Mouse (Mus musculus): ENCODE data around the gene Gpr173. TPM values are rescaled to one million over a fixed set of nuclear protein-coding genes. Genes with fewer than 3 reads are reported as not detected.

The Gpr173 gene
- total and polyA plus RNA-seq, 2 experiments from 2014 or later = 7.1 to 27.9 TPM

GRCm38 (mm10) chrX:152327689-152328052 is 40.8 kb downstream of the Gpr173 start:
- Histone ChIP-seq H3K36me3 (ENCODE audit: insufficient read depth) (no peaks in the 10 kb centered on the region), H3K9me3 (ENCODE audit: low read length) (no peaks in the 10 kb centered on the region), H3K4me1 (ENCODE audit: insufficient read depth) (no peaks in the 10 kb centered on the region), H3K4me2 (ENCODE audit: low read depth) (peak overlapping the region; percentile 50), H3K27ac (ENCODE audit: low read depth, low read length) (no peak overlapping the region), H3K4me3 (ENCODE audit: low read depth, low read length) (peak overlapping the region; percentile 53), H3K9ac (peak overlapping the region; percentile 75), H3K27me3 (ENCODE audit: insufficient read depth, low read length) (no peaks in the 10 kb centered on the region)
- DNase-seq (no peak), ATAC-seq (peak; percentile 35)
- no peak for TF ChIP-seq CTCF (IDR thresholded peaks at IDR 0.05; ENCODE audit: low read depth)
- 29% methylated on average over 8 of the region's 8 CpGs for WGBS

DNA sequence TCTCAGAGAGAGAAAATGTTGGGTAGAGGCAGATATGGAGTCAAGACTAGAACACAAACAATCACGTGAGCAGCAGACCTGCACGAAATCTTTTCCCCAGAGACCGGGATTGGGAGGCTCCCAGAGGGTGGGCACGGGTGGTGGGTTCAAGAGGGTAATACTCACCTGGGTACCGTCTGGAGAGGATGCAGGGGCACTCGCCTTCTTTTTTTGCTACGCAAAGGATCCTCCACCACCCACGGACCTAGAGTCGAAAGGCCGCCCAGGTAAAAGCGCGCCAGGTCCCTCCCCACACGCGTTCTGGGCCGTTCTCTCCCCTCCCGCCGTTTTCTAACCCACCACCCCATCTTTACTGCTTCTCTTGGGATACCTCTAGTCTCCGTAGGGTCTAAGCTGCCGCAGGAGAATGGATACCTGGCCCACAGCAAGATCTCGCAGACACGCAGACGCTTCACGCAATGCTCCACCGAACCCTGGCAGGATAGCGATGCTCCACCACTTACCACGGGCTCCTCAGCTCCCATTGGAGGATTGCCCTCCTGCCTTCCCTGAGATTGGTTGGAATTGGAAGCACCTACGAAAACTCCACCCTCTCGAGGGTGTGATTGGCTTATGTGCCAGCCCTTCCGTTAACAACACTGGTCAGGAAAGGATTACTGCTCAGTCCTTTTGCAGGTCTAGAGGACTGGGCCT is 41.4 kb downstream of the Gpr173 start, which contains the start of gene Kantr:
Kantr (minus strand) TSS at position 500 of the 693 bp plus-strand sequence.
- Histone ChIP-seq H3K27me3 (ENCODE audit: insufficient read depth, low read length) (no peaks in the 10 kb centered on the region), H3K4me3 (ENCODE audit: low read depth, low read length) (peak within 1 kb of the TSS; percentile 53), H3K36me3 (ENCODE audit: insufficient read depth) (no peaks in the 10 kb centered on the region), H3K9me3 (ENCODE audit: low read length) (no peaks in the 10 kb centered on the region), H3K4me1 (ENCODE audit: insufficient read depth) (no peaks in the 10 kb centered on the region), H3K9ac (peak within 1 kb of the TSS; percentile 75), H3K27ac (ENCODE audit: low read depth, low read length) (peak within 1 kb of the TSS; percentile 82), H3K4me2 (ENCODE audit: low read depth) (peak within 1 kb of the TSS; percentile 50)
- no peak for TF ChIP-seq CTCF (IDR thresholded peaks at IDR 0.05; ENCODE audit: low read depth)
- ATAC-seq (peak; percentile 100), DNase-seq (peak; percentile 89)
- 19% methylated on average over 29 of the region's 29 CpGs for WGBS

DNA sequence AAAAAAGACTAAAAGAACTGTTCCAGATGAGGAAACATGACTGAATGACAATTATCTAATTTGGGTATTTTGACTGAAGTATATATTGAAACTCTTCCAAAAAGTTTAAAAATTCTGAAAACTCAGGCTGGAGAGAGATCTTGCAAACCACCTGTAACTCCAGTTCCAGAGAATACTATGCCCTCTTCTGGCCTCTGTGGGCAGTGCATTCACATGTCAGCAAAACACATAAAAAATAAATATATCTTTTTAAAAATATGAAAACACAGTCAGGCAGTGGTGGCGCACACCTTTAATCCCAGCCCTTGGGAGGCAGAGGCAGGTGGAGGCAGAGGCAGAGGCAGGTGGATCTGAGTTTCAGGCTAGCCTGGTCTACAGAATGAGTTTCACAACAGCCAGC is 44.9 kb downstream of the Gpr173 start:
- DNase-seq = no peak
- Histone ChIP-seq H3K36me3 (ENCODE audit: insufficient read depth) (no peaks in the 10 kb centered on the region), H3K9ac (no peak overlapping the region), H3K4me1 (ENCODE audit: insufficient read depth) (no peaks in the 10 kb centered on the region), H3K4me3 (ENCODE audit: low read depth, low read length) (no peak overlapping the region), H3K27me3 (ENCODE audit: insufficient read depth, low read length) (no peaks in the 10 kb centered on the region), H3K27ac (ENCODE audit: low read depth, low read length) (no peak overlapping the region), H3K9me3 (ENCODE audit: low read length) (no peaks in the 10 kb centered on the region), H3K4me2 (ENCODE audit: low read depth) (no peak overlapping the region)
- no peak for ATAC-seq
- TF ChIP-seq CTCF (IDR thresholded peaks at IDR 0.05; ENCODE audit: low read depth) = no peak; the same call in 1 of the 2 replicates
- 87% methylated on average over 1 of the region's 1 CpGs for WGBS

DNA sequence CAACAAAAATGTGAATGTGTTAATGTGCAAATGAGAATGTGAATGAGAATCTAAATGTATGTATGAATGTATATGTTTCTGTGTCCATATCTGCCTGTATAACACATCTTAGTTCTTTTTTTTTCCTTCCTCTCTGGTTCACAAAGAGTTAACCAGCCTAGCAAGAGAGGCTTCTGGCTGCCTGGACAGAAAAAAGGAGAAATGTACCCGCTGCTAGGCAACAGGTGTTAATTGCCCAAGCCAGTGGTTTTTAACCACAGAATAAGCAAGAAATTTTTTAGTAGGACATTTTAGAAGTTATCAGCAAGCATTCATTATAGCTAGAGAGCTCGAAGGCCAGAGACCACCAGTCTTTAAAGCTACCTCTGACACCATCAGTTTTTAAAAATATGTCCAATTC is 45.7 kb downstream of the Gpr173 start:
- DNase-seq = no peak
- no peaks in the 10 kb centered on the region for H3K4me1 ChIP-seq (ENCODE audit: insufficient read depth)
- H3K27me3 ChIP-seq (ENCODE audit: insufficient read depth, low read length) = no peaks in the 10 kb centered on the region
- no peaks in the 10 kb centered on the region for H3K9me3 ChIP-seq (ENCODE audit: low read length)
- no peak overlapping the region for H3K4me2 ChIP-seq (ENCODE audit: low read depth)
- H3K27ac ChIP-seq (ENCODE audit: low read depth, low read length) = no peak overlapping the region
- 24% methylated on average over 2 of the region's 2 CpGs for WGBS
- no peaks in the 10 kb centered on the region for H3K36me3 ChIP-seq (ENCODE audit: insufficient read depth)
- no peak overlapping the region for H3K9ac ChIP-seq
- no peak overlapping the region for H3K4me3 ChIP-seq (ENCODE audit: low read depth, low read length)
- no peak for TF ChIP-seq CTCF (IDR thresholded peaks at IDR 0.05; ENCODE audit: low read depth)
- no peak for ATAC-seq

DNA sequence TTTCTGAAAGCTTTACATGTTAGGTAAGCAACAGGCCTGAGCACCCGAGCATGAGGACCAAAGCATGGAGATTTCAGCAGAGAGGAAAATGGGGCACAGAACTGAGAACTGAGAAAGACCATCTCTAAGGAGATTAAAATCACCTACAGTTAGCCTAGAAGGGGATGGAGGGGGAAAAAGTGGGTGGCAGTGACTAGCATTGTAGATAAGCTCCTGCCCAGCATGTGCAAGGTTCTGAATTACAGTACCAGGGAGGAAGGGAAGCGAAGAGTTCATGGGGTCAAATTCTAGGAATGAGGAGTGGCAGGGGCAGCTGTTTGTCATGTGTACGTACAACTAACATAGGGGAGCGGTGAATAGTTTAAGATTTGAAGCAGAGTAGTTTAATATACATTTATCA is 48.0 kb downstream of the Gpr173 start:
- Histone ChIP-seq H3K4me2 (ENCODE audit: low read depth) (no peak overlapping the region), H3K4me3 (ENCODE audit: low read depth, low read length) (no peak overlapping the region), H3K27me3 (ENCODE audit: insufficient read depth, low read length) (no peaks in the 10 kb centered on the region), H3K4me1 (ENCODE audit: insufficient read depth) (no peaks in the 10 kb centered on the region), H3K36me3 (ENCODE audit: insufficient read depth) (no peaks in the 10 kb centered on the region), H3K27ac (ENCODE audit: low read depth, low read length) (no peak overlapping the region), H3K9ac (no peak overlapping the region), H3K9me3 (ENCODE audit: low read length) (no peaks in the 10 kb centered on the region)
- DNase-seq = no peak
- ATAC-seq = no peak
- no peak for TF ChIP-seq CTCF (IDR thresholded peaks at IDR 0.05; ENCODE audit: low read depth)
- 87% methylated on average over 4 of the region's 4 CpGs for WGBS

DNA sequence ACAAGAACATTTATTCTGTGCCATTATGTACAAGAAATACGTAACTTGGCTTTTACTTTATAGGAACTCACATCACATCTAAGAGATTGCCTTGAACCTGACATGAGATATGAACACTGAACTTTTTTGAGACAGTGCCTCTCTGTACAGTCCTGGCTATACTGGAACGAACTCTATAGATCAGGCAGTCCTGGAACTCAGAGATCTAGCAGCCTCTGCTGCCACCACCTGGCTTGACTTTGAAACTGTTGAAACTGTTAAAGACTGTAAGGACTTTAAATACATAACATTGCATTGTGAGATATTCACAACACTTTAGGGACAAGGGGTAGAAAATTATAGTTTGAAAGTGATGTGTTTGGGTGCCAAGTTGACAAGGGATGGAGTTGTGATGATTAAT is 60.6 kb downstream of the Gpr173 start:
- H3K9me3 ChIP-seq (ENCODE audit: low read length) = no peaks in the 10 kb centered on the region
- peak; percentile 66 for ATAC-seq
- no peak overlapping the region for H3K9ac ChIP-seq
- H3K4me1 ChIP-seq (ENCODE audit: insufficient read depth) = no peaks in the 10 kb centered on the region
- DNase-seq = peak; percentile 44
- peak; percentile 51 for TF ChIP-seq CTCF (IDR thresholded peaks at IDR 0.05; ENCODE audit: low read depth)
- H3K4me3 ChIP-seq (ENCODE audit: low read depth, low read length) = no peak overlapping the region
- no peak overlapping the region for H3K4me2 ChIP-seq (ENCODE audit: low read depth)
- H3K27ac ChIP-seq (ENCODE audit: low read depth, low read length) = no peak overlapping the region
- 56% methylated on average over 2 of the region's 2 CpGs for WGBS
- no peaks in the 10 kb centered on the region for H3K27me3 ChIP-seq (ENCODE audit: insufficient read depth, low read length)
- no peaks in the 10 kb centered on the region for H3K36me3 ChIP-seq (ENCODE audit: insufficient read depth)

DNA sequence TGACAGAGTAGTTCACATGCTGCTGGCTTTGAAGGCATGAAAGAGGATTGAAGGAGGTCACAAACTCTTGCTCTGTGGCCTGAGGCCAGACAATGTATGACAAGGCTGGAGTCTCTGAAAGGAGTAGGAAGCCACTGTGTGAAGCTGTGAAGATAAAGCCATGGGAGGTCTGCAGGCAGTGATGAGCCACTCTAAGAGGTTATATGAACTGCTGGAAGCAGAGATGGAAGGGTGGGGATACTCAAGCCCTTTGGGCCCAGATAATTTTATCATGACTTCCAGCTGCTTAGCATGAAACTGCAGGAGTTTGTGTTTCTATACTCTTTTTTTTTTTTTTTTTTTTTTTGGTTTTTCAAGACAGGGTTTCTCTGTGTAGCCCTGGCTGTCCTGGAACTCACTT is 61.1 kb downstream of the Gpr173 start:
- Histone ChIP-seq H3K36me3 (ENCODE audit: insufficient read depth) (no peaks in the 10 kb centered on the region), H3K27me3 (ENCODE audit: insufficient read depth, low read length) (no peaks in the 10 kb centered on the region), H3K4me2 (ENCODE audit: low read depth) (no peak overlapping the region), H3K27ac (ENCODE audit: low read depth, low read length) (no peak overlapping the region), H3K9ac (no peak overlapping the region), H3K4me3 (ENCODE audit: low read depth, low read length) (no peak overlapping the region), H3K4me1 (ENCODE audit: insufficient read depth) (no peaks in the 10 kb centered on the region), H3K9me3 (ENCODE audit: low read length) (no peaks in the 10 kb centered on the region)
- ATAC-seq (no peak), DNase-seq (no peak)
- TF ChIP-seq CTCF (IDR thresholded peaks at IDR 0.05; ENCODE audit: low read depth) = no peak
